Mouse (Mus musculus) forebrain, embryonic 11.5 days (tissue): ENCODE data around the gene Ramp2. TPM values are rescaled to one million over a fixed set of nuclear protein-coding genes. Genes with fewer than 3 reads are reported as not detected.
A peak's percentile ranks its signal among the peaks of the same experiment; 100 is the strongest.

Experiments
- ATAC-seq: fragments of 200-750 bp; cut with Nextera tagmentation; replicated peaks from 2 replicates; pipeline ENCODE4 v1.8.0; 2017; ENCODE audit warnings: moderate TSS enrichment; ENCODE audit not compliant: low FRiP score
- DNase-seq: peaks from one replicate; pipeline ENCODE4 v3.0.0-alpha.2; 2017; ENCODE audit warnings: low spot score
- H3K27ac ChIP-seq: fragments of 300-500 bp; sonication (generic); 2 replicates; pipeline ENCODE4 v1.5.1; 2014; ENCODE audit warnings: low read depth, low read length
- H3K27me3 ChIP-seq: fragments of 300-500 bp; sonication (generic); 2 replicates; pipeline ENCODE4 v1.6.1; 2014; ENCODE audit warnings: mild to moderate bottlenecking, low read length, mixed read lengths; ENCODE audit not compliant: control insufficient read depth, insufficient read depth
- H3K36me3 ChIP-seq: fragments of 300-500 bp; sonication (generic); 2 replicates; pipeline ENCODE4 v1.6.1; 2014; ENCODE audit warnings: mild to moderate bottlenecking, low read length, moderate library complexity, mixed read lengths; ENCODE audit not compliant: control insufficient read depth, insufficient read depth
- H3K4me1 ChIP-seq: fragments of 300-500 bp; sonication (generic); replicated peaks from 2 replicates; pipeline ENCODE4 v1.6.1; 2014; ENCODE audit warnings: low read length, mixed read lengths; ENCODE audit not compliant: control insufficient read depth, insufficient read depth
- H3K4me2 ChIP-seq: fragments of 300-500 bp; sonication (generic); 2 replicates; pipeline ENCODE4 v1.6.1; 2014; ENCODE audit warnings: low read depth, mild to moderate bottlenecking, low read length, moderate library complexity, mixed read lengths; ENCODE audit not compliant: severe bottlenecking
- H3K4me3 ChIP-seq: fragments of 300-500 bp; sonication (generic); 2 replicates; pipeline ENCODE4 v1.5.1; 2014; ENCODE audit warnings: low read depth, low read length
- H3K9ac ChIP-seq: fragments of 300-500 bp; sonication (generic); 2 replicates; pipeline ENCODE4 v1.6.1; 2014; ENCODE audit warnings: low read length
- H3K9me3 ChIP-seq: fragments of 300-500 bp; sonication (generic); 2 replicates; pipeline ENCODE4 v1.6.1; 2016; ENCODE audit warnings: low read length, mixed read lengths; ENCODE audit not compliant: control insufficient read depth
- WGBS: fragments of 180-500 bp; shearing (Covaris S2); extraction: QIAGEN DNeasy Blood & Tissue Kit; methylation state at CpG from one replicate; pipeline ENCODE4 v1.1.7; 2014; 5-methylcytosine and 5-hydroxymethylcytosine counted together
- polyA plus RNA-seq: library from polyadenylated mRNA; unstranded; fragments of >200 nt; fragmentation: Nextera tagmentation; extraction: Ambion mirVana; gene quantifications from 2 replicates; pipeline ENCODE4 v1.2.1, GENCODE M21; 2014

The Ramp2 gene
- polyA plus RNA-seq, 1 experiment from 2014 or later = 59.4 TPM

DNA sequence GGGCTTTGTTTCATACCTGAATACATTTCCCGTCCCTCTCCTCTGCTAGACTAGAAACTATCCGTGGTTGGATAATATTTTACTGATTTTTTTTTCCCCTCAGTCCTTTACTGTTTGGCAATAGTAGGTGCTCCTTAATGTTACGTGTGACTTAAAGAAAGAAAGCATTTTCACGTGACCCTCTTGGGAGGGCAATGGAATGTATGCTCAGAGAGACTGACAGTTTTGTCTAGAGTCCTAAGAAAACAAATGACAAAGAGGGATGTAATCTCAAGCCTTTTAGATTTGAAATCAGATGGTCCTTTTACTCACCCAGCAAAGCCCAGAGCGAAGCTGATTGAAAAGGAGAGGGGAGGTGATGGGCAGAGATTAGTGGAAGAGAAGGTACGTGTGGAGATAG is 20.1 kb downstream of the Ramp2 start:
- Histone ChIP-seq H3K27me3 (peaks cover 35% of the 10 kb centered on the region), H3K4me3 (no peak overlapping the region), H3K4me2 (no peak overlapping the region), H3K27ac (no peak overlapping the region), H3K36me3 (no peaks in the 10 kb centered on the region), H3K9ac (no peak overlapping the region), H3K9me3 (no peaks in the 10 kb centered on the region), H3K4me1 (peaks cover 20% of the 10 kb centered on the region)
- DNase-seq (no peak), ATAC-seq (no peak)
- WGBS = 15% methylated on average over 6 of the region's 6 CpGs

DNA sequence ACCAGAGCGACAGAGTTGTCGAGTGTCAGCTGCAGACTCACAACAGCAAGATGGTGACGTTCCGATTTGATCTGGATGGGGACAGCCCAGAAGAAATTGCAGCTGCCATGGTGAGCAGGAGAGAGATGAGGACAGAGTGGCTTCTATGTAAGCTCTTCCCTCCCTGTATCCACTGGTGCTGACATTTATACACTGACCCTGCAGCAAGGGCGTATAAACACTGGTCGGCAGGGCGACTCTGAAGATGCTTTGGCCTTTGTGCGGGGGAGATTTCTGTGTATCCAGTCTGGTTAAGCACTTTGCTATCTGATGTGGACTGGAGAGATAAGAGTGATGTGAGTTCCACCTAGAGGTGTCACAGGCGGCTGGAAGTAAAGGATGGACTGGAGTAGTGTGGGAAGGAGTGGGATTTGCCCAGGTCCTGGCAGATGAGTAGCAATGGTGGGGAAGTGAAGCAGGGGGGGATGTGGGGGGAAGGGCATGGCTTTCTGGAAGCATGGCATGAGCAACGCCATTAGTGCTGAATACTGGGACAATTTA is 23.8 kb downstream of the Ramp2 start:
- Histone ChIP-seq H3K4me2 (no peak overlapping the region), H3K9me3 (no peaks in the 10 kb centered on the region), H3K4me3 (no peak overlapping the region), H3K36me3 (no peaks in the 10 kb centered on the region), H3K4me1 (peaks cover 5% of the 10 kb centered on the region), H3K27me3 (peaks cover 8% of the 10 kb centered on the region), H3K27ac (no peak overlapping the region), H3K9ac (no peak overlapping the region)
- ATAC-seq (no peak), DNase-seq (peak; percentile 57)
- WGBS = 32% methylated on average over 10 of the region's 10 CpGs

DNA sequence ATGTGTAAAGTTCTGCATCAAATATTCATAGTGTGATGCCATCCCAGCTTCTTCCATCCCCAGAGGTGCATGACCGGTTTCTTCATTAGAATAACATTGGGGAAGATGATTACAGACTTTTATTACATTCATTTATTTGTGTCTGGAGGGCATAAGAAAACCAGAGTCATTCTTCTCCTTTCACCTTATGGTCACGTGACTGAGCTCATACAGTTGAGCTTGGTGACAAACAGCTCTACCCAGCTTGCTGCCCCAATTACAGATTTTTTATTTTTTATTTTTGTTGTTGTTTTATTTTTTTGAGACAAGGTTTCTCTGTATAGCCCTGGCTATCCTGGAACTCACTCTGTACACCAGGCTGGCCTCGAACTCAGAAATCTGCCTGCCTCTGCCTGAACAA is 26.6 kb downstream of the Ramp2 start:
- H3K4me3 ChIP-seq = no peak overlapping the region
- no peaks in the 10 kb centered on the region for H3K27me3 ChIP-seq

DNA sequence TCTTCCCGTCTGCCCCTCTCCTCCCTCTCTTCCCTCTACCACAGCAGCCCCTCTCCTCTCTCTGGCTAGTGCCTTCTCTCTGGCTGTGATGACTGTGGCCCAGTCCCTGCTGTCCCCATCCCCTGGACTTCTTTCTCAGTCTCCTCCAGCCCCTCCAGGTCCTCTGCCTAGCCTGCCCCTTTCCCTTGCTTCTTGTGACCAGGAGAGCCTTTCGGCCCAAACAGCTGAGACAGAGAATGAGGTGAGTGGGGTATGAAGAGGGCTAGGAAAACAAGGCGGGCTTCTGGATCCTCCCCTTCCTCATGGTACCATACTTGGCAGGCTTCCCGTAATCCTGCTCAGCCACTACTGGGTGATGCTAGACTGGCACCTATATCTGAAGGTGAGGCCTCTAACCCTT is 29.5 kb downstream of the Ramp2 start:
- WGBS = 78% methylated on average over 4 of the region's 4 CpGs
- DNase-seq = no peak
- peaks cover under 1% of the 10 kb centered on the region; the same call in 1 of the 2 replicates for H3K27me3 ChIP-seq
- H3K4me1 ChIP-seq = peaks cover 9% of the 10 kb centered on the region
- H3K36me3 ChIP-seq = no peaks in the 10 kb centered on the region; the same call in 1 of the 2 replicates
- ATAC-seq = no peak
- H3K9me3 ChIP-seq = no peaks in the 10 kb centered on the region
- no peak overlapping the region for H3K27ac ChIP-seq
- no peak overlapping the region for H3K9ac ChIP-seq
- H3K4me2 ChIP-seq = no peak overlapping the region
- H3K4me3 ChIP-seq = no peak overlapping the region

More for the DNA sequence above, 26.6 kb downstream of the Ramp2 start:
- DNase-seq (no peak), ATAC-seq (no peak)
- Histone ChIP-seq H3K9me3 (no peaks in the 10 kb centered on the region), H3K4me1 (peaks cover 3% of the 10 kb centered on the region; the same call in 1 of the 2 replicates), H3K27ac (no peak overlapping the region), H3K36me3 (no peaks in the 10 kb centered on the region; the same call in 1 of the 2 replicates), H3K9ac (no peak overlapping the region), H3K4me2 (no peak overlapping the region)
- WGBS = 92% methylated on average over 3 of the region's 3 CpGs

DNA sequence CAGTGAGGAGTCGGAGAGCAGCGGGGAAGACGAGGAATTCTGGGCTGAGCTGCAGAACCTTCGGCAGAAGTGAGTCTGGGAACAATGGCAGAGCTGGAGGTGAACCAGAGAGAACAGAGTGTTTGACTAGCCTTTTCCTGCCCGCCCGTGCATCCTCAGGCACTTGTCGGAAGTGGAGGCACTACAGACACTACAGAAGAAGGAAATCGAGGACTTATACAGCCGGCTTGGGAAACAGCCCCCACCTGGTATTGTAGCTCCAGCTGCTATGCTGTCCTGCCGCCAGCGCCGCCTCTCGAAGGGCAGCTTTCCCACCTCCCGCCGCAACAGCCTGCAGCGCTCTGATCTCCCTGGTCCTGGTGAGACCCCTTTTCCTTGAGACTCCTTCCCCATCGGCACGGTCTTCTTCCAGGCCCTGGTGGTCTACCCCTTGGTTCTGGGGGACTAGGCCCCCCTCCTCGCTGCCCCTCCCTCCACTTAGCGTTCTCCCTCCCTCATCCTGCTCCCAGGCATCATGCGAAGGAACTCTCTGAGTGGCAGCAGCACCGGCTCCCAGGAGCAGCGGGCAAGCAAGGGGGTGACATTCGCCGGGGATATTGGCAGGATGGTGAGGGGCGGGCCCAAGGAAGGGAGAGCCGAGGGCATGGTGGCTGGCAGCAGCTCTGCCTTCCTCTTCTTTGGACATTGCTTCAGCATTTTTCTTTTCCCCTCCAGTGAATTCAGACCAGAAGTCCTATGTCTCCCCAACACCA is 30.7 kb downstream of the Ramp2 start:
- H3K27ac ChIP-seq = no peak overlapping the region
- ATAC-seq (no peak), DNase-seq (no peak)
- 28% methylated on average over 27 of the region's 27 CpGs for WGBS
- H3K9ac ChIP-seq = peak overlapping the region; percentile 20; the same call in 1 of the 2 replicates
- H3K4me3 ChIP-seq = no peak overlapping the region
- peaks cover 9% of the 10 kb centered on the region for H3K4me1 ChIP-seq
- H3K4me2 ChIP-seq = no peak overlapping the region
- H3K36me3 ChIP-seq = no peaks in the 10 kb centered on the region; the same call in 1 of the 2 replicates
- no peaks in the 10 kb centered on the region for H3K9me3 ChIP-seq
- peaks cover 3% of the 10 kb centered on the region; the same call in 1 of the 2 replicates for H3K27me3 ChIP-seq

DNA sequence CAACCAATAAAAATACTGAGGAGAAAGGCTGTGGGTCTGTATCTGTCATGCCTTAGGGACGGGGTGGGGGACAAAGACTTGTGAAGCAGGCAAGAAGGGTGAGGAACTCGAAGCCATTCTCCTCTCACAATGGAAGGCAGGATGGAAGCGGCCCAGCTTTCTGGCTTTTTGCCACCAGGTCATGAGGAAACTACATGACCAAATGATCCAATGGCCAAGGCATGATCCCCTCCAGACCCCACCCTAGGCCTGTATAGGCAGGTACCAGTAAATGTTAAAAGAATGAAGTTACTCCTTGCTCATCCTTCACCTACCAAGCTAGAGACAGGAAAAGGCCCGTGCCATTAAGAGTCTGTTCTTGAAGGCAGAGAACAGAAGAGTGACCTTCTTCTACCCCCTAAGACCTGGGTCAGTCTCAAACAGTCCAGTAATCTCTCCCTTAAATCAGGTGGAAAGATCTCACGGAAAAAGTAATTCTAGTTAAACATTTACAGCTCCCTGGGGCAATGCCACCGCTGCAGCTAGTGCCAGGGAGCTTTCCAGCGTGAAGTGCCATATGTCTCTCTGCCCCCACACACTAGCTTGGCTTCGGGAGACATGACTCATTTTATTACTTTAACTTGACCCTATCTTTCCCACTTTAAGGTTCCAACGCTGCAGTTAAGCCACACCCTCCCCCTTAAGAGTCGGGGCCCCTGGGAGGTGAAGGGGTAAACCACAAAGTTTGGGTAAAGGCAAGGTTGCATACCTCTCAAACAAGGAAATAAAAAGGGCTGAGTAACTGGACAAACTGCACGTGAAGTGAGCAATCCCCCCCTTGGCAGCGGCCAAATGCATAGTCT is 31.8 kb downstream of the Ramp2 start:
- no peak for ATAC-seq
- DNase-seq = no peak
- Histone ChIP-seq H3K27ac (no peak overlapping the region), H3K4me3 (peak overlapping the region; percentile 86), H3K4me2 (peak overlapping the region; percentile 90), H3K27me3 (peaks cover 5% of the 10 kb centered on the region; the same call in 1 of the 2 replicates), H3K36me3 (no peaks in the 10 kb centered on the region; the same call in 1 of the 2 replicates), H3K9ac (peak overlapping the region; percentile 74; the same call in 1 of the 2 replicates), H3K4me1 (peaks cover 9% of the 10 kb centered on the region), H3K9me3 (no peaks in the 10 kb centered on the region)
- 79% methylated on average over 12 of the region's 12 CpGs for WGBS

DNA sequence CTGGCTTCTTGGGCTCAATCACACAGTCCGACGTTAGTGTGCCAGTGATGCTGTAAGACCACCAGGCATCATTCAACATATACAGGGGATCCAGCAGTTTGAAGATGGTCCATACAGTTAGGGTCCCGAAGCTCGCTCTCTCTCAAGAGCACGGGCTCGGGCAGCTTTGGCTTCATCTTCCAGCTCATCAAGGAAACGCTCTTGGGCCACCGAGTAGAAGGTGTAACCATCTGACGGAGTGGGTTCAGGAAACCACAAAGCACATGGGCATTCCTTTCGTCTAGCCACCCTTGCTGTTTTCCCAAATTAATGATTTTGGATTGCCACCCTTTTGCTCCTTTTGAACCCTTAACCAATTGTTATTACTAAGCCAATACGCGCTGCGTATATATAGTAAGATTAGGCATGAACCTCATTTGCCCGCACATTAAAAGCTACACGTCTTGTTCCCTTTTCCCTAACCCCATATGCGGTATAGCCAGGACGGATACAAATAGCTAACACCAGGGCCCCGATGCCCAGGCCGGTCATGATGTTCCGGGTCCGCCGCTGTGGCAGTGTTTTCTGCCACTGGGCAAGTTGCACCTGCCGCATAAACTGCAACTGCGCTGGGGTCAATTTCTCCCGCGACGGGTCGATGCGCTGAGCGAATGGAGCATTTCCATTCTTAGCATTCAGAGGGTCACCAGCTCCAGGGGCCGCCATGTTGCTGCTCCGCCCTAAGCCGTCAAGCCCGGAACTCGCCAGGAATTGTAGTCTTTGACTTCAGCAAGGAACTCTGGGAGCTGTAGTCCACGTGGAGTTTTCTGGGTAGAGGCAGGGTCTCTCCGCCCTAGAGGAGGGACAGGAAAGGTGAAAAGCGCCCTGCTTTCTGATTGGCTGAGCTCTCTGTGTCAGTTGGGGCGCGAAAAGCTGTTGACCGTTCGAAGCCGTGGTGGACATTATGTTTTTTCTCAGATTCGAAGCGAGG is 32.7 kb downstream of the Ramp2 start, which contains the start of the genes Cntd1 and Coa3:
TSS of gene Cntd1 (plus strand) at position 790 of the 970 bp plus-strand sequence.
TSS of gene Coa3 (minus strand) at position 892 of the 970 bp plus-strand sequence.
- WGBS = 12% methylated on average over 45 of the region's 45 CpGs
- Histone ChIP-seq H3K4me1 (peaks cover 11% of the 10 kb centered on the region), H3K9ac (peak within 1 kb of the TSS; percentile 74), H3K4me2 (peak within 1 kb of the TSS; percentile 90), H3K27me3 (peaks cover 5% of the 10 kb centered on the region; the same call in 1 of the 2 replicates), H3K4me3 (peak within 1 kb of the TSS; percentile 86), H3K27ac (peak within 1 kb of the TSS; percentile 32; the same call in 1 of the 2 replicates), H3K9me3 (no peaks in the 10 kb centered on the region), H3K36me3 (no peaks in the 10 kb centered on the region; the same call in 1 of the 2 replicates)
- DNase-seq = peak; percentile 90
- peak; percentile 94 for ATAC-seq
